Mouse (Mus musculus): Measurements from ENCODE around the gene Mpnd. TPM values are rescaled to one million over a fixed set of nuclear protein-coding genes. Genes with fewer than 3 reads are reported as not detected.
"Not testable (repeated sequence)": the region's sequence is repeated elsewhere in the genome, so short reads cannot be mapped to it uniquely, and the experiment has no call there.

Mpnd gene
- total RNA-seq, 2 experiments from 2014 or later, result 32.8 to 38.4 TPM

DNA sequence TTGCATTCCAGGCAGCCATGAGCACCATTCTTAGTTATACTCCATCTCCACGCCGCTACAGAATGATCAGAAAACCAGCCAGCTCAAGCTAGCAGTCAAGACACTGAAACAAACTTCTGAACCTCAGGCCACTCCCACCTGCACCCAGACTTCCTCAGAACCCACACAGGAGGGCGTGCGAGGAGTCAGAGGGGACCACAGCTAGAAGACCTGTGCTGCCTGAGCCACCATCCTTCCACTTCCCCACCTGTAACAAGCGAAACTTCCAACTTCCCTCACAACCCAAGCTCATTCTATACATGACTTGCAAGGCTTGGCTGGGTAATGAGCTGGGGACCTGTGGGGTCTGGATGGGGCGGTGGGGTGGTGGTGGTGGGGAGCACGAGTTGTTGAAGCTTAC lies 27.3 kb downstream of the Mpnd start:
- intact Hi-C loops (cut with DNase I; ENCODE audit: low total_unique reads), result no loop called here
- DNase-seq, result no peak

DNA sequence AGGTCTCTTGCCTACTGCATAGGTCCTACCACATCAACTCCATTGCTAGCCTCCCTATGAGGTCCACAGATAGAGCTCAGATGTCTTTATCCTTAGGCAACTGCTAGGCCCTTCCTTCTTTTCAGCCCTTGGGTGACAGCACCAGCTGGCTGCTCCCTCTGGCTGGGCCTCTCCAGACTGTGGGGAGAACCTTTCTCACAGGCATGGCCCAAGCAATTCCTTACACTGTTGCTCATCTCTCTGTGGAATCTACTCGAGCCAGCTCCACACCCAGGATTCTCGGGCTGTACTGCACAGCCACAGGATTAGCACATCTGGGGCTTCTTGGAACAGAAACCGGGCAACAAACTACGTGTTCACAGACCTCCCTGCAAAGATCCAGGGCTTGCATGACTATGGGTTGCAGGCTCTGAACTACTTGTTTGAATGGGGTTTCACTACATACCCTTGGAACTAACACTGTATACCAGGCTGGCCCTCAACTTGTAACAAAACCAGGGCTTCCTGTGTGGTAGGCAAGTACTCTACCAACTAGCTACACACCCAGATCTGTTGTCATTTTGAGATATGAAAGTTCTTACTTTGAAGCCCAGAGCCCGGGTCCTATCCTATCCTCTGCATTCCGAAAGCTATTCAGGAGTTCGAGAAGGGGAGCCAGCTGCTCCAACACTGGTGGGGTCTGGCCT lies 28.7 kb downstream of the Mpnd start:
- DNase-seq, result peak; percentile 68
- intact Hi-C loops (cut with DNase I; ENCODE audit: low total_unique reads), result no loop called here

DNA sequence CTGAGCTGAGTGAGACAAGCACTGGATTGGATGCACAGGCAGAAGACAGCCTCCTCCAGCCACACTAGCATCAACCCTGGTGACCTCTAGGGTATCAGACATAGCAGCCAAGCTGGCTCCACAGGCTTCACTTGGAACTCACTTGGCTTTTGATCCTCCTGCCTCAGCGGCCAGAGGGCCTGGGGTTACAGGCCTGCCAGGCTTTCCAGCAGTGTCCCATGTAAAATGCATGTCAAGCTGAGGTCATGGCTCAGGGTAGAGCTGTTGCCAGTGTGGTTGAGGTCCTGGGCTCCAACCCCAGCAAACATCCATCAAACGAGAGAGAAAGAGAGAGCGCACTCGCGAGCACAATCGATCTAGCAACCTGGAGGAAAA lies 29.2 kb downstream of the Mpnd start:
- no peak for DNase-seq
- intact Hi-C loops (cut with DNase I; ENCODE audit: low total_unique reads), result no loop called here

DNA sequence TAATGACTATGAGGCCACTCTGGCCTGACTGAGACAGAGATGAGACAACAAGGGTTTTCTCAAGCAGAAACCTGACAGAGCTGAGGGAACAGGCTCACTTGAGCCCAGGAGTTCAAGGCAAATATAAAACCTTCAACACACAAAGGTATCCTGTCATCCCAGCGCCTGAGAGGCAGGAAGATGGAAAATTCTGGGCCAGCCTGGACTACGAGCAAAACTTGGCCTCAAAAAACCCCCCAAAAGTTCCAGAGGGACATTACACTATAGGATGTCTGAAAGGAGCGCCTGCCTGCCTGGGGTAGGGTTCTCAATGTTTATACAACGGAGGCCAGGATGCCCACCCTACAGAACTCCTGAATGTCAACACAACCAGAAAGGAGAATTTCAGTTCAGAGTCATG lies 29.7 kb downstream of the Mpnd start:
- DNase-seq, result no peak
- intact Hi-C loops (cut with DNase I; ENCODE audit: low total_unique reads), result no loop called here

DNA sequence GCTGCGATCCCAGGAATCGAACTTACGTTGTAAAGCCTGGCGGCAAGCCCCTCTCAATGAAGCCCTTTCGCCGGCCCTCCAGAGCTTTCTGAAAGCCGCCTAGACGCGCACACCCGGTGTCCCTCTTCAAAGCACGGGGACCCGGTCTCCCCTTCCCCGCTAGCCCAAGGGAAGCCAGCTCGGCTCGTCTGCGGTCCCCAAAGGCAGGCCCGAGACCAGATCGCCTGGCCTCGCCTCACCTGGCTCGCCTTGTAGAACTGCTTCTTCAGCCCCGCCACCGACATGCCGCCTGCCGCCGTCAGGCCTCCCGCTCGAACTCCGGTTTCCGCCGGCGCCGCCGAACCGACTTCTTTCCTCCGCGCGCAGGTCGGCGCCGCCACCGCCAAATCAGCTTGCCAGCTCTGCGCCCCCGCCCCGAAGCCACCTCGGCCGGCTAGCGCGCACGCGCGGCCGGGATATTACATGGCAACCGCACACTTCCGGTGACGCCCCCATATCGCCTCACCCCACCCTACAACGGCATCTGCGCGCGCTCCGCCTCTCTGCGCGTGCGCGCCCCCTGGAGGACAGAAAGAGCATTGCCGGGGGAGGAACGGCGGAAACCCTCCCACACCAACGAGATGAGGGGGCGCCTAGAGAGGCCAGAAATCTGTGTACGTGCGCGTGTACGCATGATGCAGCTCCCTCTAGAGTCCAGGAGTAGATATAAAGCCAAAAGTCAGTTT lies 30.8 kb downstream of the Mpnd start, which contains the start of gene Sh3gl1:
TSS of gene Sh3gl1 (minus strand) at position 460 of the 725 bp plus-strand sequence.
- intact Hi-C loops (cut with DNase I; ENCODE audit: low total_unique reads), result no loop called here
- DNase-seq, result peak; percentile 99

DNA sequence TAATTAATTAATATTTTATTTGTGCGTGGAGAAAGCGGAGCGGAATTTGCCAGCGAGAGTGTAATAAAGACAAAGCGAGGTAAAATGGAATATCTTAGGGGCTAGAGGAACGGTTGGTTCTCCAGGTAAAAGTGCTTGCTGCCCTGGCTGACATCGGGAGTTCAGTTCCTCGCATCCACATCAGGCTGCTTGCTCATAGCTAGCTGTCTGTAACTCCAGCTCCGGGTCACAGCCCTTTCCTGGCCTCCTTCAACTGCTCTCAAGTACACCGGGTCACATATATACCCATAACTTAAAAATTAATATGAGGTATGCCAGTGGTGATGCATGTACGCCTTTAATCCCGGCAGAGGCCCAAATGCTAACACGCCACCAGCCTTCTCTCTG lies 31.4 kb downstream of the Mpnd start:
- DNase-seq, result no peak
- intact Hi-C loops (cut with DNase I; ENCODE audit: low total_unique reads), result no loop called here

DNA sequence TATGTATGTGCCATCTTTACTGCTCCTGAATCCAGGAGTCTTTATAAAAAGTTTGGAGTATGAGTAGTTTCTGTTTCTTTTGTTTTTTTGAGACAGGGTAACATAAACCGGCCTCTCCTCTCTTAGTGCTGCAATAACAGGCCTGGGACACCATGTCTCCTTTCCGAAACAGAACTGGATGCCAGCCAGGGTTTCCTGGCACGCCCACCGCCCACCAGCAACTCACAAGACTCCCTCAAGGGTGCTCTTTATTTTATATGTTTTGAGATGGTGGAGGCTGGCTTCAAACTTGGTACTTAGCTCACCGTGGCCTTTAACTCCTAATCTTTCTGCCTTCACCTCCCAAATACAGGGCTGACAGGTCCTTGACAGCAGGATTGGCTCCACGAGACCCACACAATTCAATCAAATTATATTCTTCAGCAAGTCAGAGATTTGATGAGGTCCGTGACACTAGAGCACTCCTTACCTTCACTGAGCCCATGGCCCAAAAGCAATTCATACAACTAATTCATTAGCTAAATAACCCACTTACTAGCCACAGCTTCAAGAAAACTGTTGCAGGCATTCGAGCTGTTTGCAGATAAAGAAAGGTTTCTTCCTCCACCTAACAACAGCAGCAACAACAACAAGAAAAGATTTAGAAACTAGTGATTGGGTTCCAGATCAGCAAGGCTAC lies 33.2 kb downstream of the Mpnd start:
- no peak for DNase-seq
- intact Hi-C loops (cut with DNase I; ENCODE audit: low total_unique reads), result no loop called here

DNA sequence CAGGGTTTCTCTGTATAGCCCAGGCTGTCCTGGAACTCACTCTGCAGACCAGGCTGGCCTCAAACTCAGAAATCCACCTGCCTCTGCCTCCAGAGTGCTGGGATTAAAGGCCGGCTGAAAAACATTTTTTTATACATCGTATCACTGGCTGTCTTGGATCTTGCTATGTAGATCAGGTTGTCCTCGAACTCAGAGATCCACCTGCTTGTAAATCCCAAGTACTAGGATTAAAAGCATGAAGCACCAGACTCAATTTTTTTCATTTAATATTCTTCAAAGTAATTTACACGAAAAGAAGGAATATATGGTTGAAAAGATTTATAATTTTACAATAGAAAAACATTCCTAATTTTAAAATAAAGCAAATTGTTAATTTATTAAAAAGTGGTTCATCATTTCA lies 33.8 kb downstream of the Mpnd start:
- DNase-seq, result no peak
- intact Hi-C loops (cut with DNase I; ENCODE audit: low total_unique reads), result no loop called here

DNA sequence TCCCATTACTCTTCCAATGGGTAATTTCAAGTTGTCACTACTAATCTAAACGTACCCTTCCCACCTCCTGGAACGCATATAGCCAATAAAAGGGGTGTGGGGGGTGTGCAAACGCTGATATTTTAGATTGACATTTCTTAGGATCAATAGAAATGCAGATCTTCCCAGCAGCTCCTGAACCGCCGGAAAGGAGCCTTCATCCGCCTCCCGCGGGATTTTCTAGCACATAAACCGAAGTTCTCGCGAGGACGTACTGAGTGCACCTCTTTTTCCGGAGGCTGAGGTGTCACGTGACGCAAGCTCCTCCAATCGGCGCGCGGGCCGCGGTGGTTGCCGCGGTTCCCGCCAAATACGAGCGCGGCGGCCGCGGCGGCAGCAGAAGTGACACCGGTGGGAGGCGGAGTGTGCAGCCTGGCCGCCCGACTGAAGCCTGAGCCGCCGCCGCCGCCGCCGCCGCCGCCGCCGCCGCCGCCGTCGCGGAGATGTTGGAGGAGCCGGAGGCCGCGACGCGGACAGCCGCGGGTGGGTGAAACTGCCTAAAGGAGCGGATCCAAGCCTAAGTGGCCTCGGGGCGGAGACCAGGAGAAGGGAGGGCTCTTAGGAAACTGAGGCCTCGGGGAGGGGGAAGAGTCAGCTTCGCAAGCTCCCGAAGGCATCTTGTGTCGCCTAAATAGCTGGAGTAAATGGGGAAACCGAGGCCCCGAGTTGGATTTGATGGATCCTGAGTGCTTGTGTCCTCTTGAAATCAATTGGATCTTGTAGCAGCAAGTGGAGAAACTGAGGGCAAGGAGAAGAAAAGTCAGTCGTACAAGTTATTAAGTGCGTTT lies 34.7 kb downstream of the Mpnd start, which contains the start of gene Chaf1a:
TSS of gene Chaf1a (plus strand) at position 410 of the 827 bp plus-strand sequence.
- peak; percentile 96 for DNase-seq
- intact Hi-C loops (cut with DNase I; ENCODE audit: low total_unique reads), result no loop called here

DNA sequence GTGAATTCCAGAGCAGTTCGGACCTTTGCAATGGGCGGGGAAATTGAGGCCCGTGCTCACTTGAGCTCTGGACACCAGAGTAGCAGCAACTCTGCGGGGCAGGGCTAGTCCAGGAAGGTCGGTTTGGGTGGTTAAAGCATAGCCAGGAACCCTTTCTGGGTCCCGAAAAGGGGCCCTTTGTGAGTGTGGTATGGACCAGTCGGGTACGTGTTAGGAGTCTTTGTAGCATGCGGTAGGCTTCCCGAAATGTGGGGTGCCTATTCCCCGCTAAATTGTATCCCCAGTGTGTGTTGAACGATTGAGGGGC lies 35.3 kb downstream of the Mpnd start:
- no peak for DNase-seq
- intact Hi-C loops (cut with DNase I; ENCODE audit: low total_unique reads), result no loop called here

DNA sequence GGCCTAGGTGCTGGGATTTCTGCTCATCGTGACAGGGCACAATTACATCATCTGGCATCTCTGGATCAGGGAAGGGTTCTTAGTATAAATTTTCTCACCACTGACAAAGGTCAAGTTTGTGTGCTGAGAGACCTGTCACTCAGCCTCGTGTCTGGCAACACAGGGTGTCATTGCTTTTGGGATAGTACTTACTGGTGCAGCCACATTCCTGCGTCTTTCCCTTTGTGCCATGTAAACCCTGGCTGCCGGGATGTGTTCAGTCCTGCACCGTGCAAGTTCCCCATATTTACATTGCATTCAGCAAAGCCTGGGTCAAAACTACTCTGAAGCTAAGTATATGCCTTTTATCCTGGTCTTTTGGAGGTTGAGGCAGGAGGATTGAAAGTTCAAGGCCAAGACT lies 45.9 kb downstream of the Mpnd start:
- DNase-seq, result no peak
- intact Hi-C loops (cut with DNase I; ENCODE audit: low total_unique reads), result no loop called here

DNA sequence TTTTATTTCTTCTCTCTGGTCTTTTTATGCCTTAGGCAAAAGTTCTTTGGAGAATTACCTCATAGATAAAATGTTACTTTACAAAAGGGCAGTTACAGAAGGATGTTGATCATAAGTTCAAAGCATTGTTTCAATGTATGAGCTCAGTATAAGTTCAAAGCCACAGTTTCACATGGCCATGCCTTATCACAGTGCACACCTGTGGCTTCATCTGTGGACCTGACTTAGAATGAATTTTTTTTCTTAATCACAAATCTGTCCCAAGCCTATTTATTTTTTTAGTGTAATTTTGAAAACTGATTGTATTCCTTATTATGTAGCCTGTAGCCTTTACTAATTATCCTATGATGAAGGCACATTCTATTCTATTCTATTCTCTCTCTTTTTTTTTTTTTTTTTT lies 49.4 kb downstream of the Mpnd start:
- intact Hi-C loops (cut with DNase I; ENCODE audit: low total_unique reads), result no loop called here
- DNase-seq, result no peak

DNA sequence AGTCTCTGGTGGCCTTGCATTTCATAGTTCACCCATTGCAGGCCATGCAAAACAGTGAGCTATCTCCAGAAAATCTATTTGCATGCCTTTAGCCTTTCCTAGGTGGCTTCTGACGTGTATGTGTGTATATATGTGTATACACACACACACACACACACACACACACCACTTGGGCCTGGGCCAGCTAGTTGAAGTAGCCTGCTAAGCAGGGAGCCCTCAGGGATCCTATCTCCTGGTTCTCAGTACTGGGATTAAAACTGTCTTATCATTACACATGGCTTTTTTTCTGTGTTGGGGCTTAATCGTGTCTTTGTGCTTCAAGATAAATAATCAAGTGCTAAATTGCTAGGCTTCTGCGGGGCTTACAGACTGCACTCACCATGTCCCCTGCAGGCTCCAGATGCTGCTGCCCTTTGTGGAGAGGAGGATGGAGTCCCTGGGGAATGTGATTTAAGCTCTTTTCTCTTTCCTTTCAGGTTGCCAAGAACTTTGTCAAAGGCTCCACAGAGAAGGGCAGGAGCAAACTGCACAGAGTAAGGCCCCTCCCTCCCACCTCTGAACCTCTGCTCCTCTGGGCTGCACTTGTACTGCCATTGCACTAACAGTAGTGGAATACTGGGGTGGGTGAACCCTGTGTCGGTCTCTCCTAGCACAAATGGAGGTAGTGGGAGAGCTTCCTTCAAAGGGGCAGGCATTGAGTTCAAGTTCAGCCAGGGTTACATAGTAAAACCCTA lies 50.6 kb downstream of the Mpnd start:
- intact Hi-C loops (cut with DNase I; ENCODE audit: low total_unique reads), result no loop called here

DNA sequence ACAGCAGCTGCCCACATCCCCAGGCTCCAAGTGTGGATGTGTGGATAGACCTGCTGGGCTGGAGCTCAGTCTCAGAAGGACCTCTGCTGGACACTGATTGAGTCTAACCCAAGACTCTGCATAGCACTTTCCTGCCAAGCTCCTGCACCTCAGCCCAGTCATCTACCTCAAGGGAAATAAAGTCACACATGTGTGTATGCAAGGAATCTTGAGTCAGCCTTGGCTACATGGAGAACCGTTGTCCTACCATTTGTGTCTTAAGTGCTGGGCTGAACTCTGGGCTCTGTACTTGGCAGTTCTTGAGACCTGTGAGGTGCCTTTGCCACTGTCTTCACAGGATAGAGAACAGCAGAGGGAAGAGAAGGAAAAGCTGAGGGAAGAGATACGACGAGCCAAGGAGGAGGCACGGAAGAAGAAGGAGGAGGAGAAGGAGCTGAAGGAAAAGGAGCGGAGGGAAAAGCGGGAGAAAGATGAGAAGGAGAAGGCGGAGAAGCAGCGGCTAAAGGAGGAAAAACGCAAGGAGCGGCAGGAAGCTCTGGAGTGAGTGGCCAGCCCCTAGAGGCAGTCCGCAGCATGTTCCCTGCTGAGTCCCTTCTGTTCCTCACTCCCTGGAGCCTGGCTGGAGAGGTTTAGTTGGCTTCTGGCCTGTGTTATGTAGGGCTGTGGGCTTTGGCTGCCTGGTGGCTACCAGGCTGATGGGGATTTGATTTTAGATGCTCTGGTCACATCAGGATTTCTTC lies 52.0 kb downstream of the Mpnd start:
- DNase-seq, result no peak
- intact Hi-C loops (cut with DNase I; ENCODE audit: low total_unique reads), result no loop called here

More for the DNA sequence above, 50.6 kb downstream of the Mpnd start:
- no peak for DNase-seq

DNA sequence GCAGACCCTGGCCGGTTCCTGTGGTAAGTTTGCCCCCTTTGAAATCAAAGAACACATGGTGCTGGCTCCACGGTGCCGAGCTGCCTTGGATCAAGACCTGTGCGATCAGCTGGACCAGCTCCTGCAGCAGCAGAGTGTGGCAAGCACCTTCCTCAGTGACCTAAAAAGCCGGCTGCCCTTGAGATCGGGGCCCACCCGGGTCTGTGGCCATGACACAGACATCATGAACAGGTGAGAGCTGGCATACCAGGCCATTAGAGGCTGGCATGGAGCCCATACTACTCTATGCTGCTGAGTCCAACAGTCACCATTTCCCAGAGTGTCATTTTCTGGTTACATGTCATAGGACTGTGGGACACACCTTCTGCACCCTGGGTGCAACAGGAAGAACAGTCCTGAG lies 56.6 kb downstream of the Mpnd start:
- DNase-seq, result no peak
- intact Hi-C loops (cut with DNase I; ENCODE audit: low total_unique reads), result no loop called here

DNA sequence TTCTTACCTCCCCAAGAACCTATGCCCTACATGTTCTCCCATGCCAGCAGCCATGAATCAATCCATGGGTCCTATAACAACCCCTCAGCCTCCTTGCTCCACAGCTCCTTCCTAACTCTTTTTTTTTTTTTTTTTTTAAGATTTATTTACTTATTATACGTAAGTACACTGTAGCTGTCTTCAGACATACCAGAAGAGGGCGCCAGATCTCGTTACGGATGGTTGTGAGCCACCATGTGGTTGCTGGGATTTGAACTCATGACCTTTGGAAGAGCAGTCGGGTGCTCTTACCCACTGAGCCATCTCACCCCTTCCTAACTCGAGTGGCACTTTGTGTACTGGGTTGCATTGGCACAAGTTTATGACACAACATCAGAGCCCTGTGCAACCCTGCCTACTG lies 60.2 kb downstream of the Mpnd start:
- DNase-seq; intact Hi-C loops (cut with DNase I; ENCODE audit: low total_unique reads): not testable (repeated sequence)

Measured in gastrocnemius, postnatal 14 days (tissue).